ENCODE assay signal across 8 mouse cellular contexts in genomic region chr2:156420694-156421380, GRCm38 (mm10). TPM values are rescaled to one million over a fixed set of nuclear protein-coding genes. Genes with fewer than 3 reads are reported as not detected.
DNase-seq lines count a peak whose midpoint lies in the region; ATAC-seq and TF ChIP-seq lines count a peak whose summit lies in the region.

Gene Epb41l1 (plus strand): TSS chr2:156420909.

- peak within 1 kb of the TSS; percentile 68 for H3K4me3 ChIP-seq in intestine, embryonic 16.5 days (ENCODE audit: low read length)
- peak within 1 kb of the TSS; percentile 64 for H3K4me3 ChIP-seq in limb, embryonic 14.5 days (replicated peaks; ENCODE audit: low read length)
- peak within 1 kb of the TSS; percentile 77 for H3K4me3 ChIP-seq in midbrain, embryonic 13.5 days (replicated peaks)
- peak within 1 kb of the TSS; percentile 61 for H3K4me3 ChIP-seq in stomach, postnatal 0 days (ENCODE audit: low read depth, low read length)

- WGBS in intestine, embryonic 16.5 days: under 1% methylated on average over 63 of the region's 76 CpGs
- WGBS in limb, embryonic 14.5 days: 4% methylated on average over 54 of the region's 76 CpGs
- under 1% methylated on average over 70 of the region's 76 CpGs for WGBS in midbrain, embryonic 13.5 days
- WGBS in stomach, postnatal 0 days: under 1% methylated on average over 56 of the region's 76 CpGs

- peak within 1 kb of the TSS; percentile 98 for H3K4me2 ChIP-seq in intestine, embryonic 16.5 days (ENCODE audit: low read depth, low read length)
- peak within 1 kb of the TSS; percentile 95 for H3K4me2 ChIP-seq in limb, embryonic 14.5 days (replicated peaks; ENCODE audit: low read depth, low read length, severe bottlenecking)
- peak within 1 kb of the TSS; percentile 82 for H3K4me2 ChIP-seq in midbrain, embryonic 13.5 days (replicated peaks)
- H3K4me2 ChIP-seq in stomach, postnatal 0 days (replicated peaks; ENCODE audit: low read depth): peak within 1 kb of the TSS; percentile 80

- H3K9me3 ChIP-seq in intestine, embryonic 16.5 days (ENCODE audit: control insufficient read depth, low read length): no peaks in the 10 kb centered on the region
- no peaks in the 10 kb centered on the region for H3K9me3 ChIP-seq in limb, embryonic 14.5 days (ENCODE audit: control insufficient read depth, low read length)
- H3K9me3 ChIP-seq in midbrain, embryonic 13.5 days: no peaks in the 10 kb centered on the region
- no peaks in the 10 kb centered on the region for H3K9me3 ChIP-seq in stomach, postnatal 0 days (ENCODE audit: control insufficient read depth, low read length)

- no peak for TF ChIP-seq POLR2A in limb, embryonic 14.5 days (IDR thresholded peaks at IDR 0.05; ENCODE audit: borderline replicate concordance, extremely low read depth, insufficient read depth, insufficient read length)

- DNase-seq in layer of hippocampus, adult 18-20 months (ENCODE audit: low spot score in 2 of 2): peak; percentile 34 to 37
- DNase-seq in layer of hippocampus, adult 11-12 months (ENCODE audit: low spot score): no peak
- peak; percentile 68 to 78 for DNase-seq in cerebellum, postnatal 10 days
- DNase-seq in gastrocnemius, postnatal 36 days: peak; percentile 14 to 38
- no peak for DNase-seq in limb, embryonic 14.5 days (ENCODE audit: low spot score)
- DNase-seq in stomach, postnatal 0 days (ENCODE audit: low spot score): peak; percentile 80

- peak; percentile 57 for ATAC-seq in intestine, embryonic 16.5 days
- ATAC-seq in limb, embryonic 14.5 days (ENCODE audit: low FRiP score, low read depth): peak; percentile 69
- peak; percentile 68 for ATAC-seq in midbrain, embryonic 13.5 days
- ATAC-seq in stomach, postnatal 0 days (ENCODE audit: low FRiP score, low TSS enrichment): peak; percentile 65

- H3K27me3 ChIP-seq in intestine, embryonic 16.5 days (replicated peaks; ENCODE audit: control insufficient read depth, insufficient read depth, low read length): no peaks in the 10 kb centered on the region; the same call in 1 of the 2 replicates
- peaks cover 26% of the 10 kb centered on the region for H3K27me3 ChIP-seq in limb, embryonic 14.5 days (ENCODE audit: control insufficient read depth, insufficient read depth, low read length)
- peaks cover 39% of the 10 kb centered on the region for H3K27me3 ChIP-seq in midbrain, embryonic 13.5 days
- H3K27me3 ChIP-seq in stomach, postnatal 0 days (ENCODE audit: control insufficient read depth, insufficient read depth, low read length): 0 out of 2 replicates have a peak, but pooled peaks cover 2% of the 10 kb centered on the region

- no peak within 1 kb of the TSS for H3K27ac ChIP-seq in intestine, embryonic 16.5 days (ENCODE audit: low read length)
- 0 out of 2 replicates have a peak within 1 kb of the TSS, but pooled peaks have one; percentile 19 for H3K27ac ChIP-seq in limb, embryonic 14.5 days (replicated peaks; ENCODE audit: low read depth, low read length)
- peak within 1 kb of the TSS; percentile 92 for H3K27ac ChIP-seq in midbrain, embryonic 13.5 days
- peak within 1 kb of the TSS; percentile 26 for H3K27ac ChIP-seq in stomach, postnatal 0 days (replicated peaks)

- intact Hi-C loops in gastrocnemius, postnatal 36 days (cut with DNase I): loop anchor here (5.0 kb wide), 1 partner anchor 76 kb away; no protein-coding TSS in a partner anchor

- H3K4me1 ChIP-seq in intestine, embryonic 16.5 days (ENCODE audit: control insufficient read depth, insufficient read depth, low read length): peaks cover 18% of the 10 kb centered on the region
- 0 out of 2 replicates have a peak, but pooled peaks cover 10% of the 10 kb centered on the region for H3K4me1 ChIP-seq in limb, embryonic 14.5 days (ENCODE audit: control insufficient read depth, insufficient read depth, low read length)
- H3K4me1 ChIP-seq in midbrain, embryonic 13.5 days (replicated peaks): peaks cover 39% of the 10 kb centered on the region
- peaks cover 4% of the 10 kb centered on the region; the same call in 1 of the 2 replicates for H3K4me1 ChIP-seq in stomach, postnatal 0 days (replicated peaks; ENCODE audit: control insufficient read depth, insufficient read depth)

- H3K9ac ChIP-seq in intestine, embryonic 16.5 days (ENCODE audit: low read depth, low read length): peak within 1 kb of the TSS; percentile 74
- H3K9ac ChIP-seq in limb, embryonic 14.5 days (ENCODE audit: low read depth, low read length, severe bottlenecking): peak within 1 kb of the TSS; percentile 70
- H3K9ac ChIP-seq in midbrain, embryonic 13.5 days (replicated peaks): peak within 1 kb of the TSS; percentile 88
- H3K9ac ChIP-seq in stomach, postnatal 0 days (ENCODE audit: low read length): peak within 1 kb of the TSS; percentile 63

- TF ChIP-seq EP300 in stomach, postnatal 0 days (optimal IDR thresholded peaks at IDR 0.05): no peak

- H3K36me3 ChIP-seq in intestine, embryonic 16.5 days (ENCODE audit: control insufficient read depth, insufficient read depth, low read length): no peaks in the 10 kb centered on the region
- H3K36me3 ChIP-seq in limb, embryonic 14.5 days (ENCODE audit: control insufficient read depth, insufficient read depth, low read length): no peaks in the 10 kb centered on the region
- 0 out of 2 replicates have a peak, but pooled peaks cover 3% of the 10 kb centered on the region for H3K36me3 ChIP-seq in midbrain, embryonic 13.5 days
- no peaks in the 10 kb centered on the region for H3K36me3 ChIP-seq in stomach, postnatal 0 days (ENCODE audit: control insufficient read depth, insufficient read depth, low read length)

- peak; percentile 23; the same call in 1 of the 2 replicates for TF ChIP-seq CTCF in stomach, postnatal 0 days (IDR thresholded peaks at IDR 0.05; ENCODE audit: low read depth)

RNA-seq across cellular contexts. Expression of gene Epb41l1, which starts in this region (rescaled TPM):
- total RNA-seq in layer of hippocampus, adult 18-20 months (2021): 100 to 1,000 TPM; 338 to 343 TPM
- 1 to 10 TPM; 4.3 to 4.9 TPM for total RNA-seq in gastrocnemius, postnatal 36 days (2021)
- polyA plus RNA-seq in intestine, embryonic 16.5 days (2015; fragmentation: Nextera tagmentation; extraction: Ambion mirVana): 1.7 and 2.0 TPM in 2 replicates
- 37.0 and 37.2 TPM in 2 replicates for polyA plus RNA-seq in limb, embryonic 14.5 days (2012; rRNA removed)
- polyA plus RNA-seq in limb, embryonic 14.5 days (2014; fragmentation: Nextera tagmentation; extraction: Ambion mirVana): 5.0 and 5.8 TPM in 2 replicates
- 10.4 and 11.9 TPM in 2 replicates for polyA plus RNA-seq in midbrain, embryonic 13.5 days (2015; fragmentation: Nextera tagmentation; extraction: Ambion mirVana)
- 1.7 and 1.8 TPM in 2 replicates for polyA plus RNA-seq in stomach, postnatal 0 days (2015; fragmentation: Nextera tagmentation; extraction: Ambion mirVana)

Comparison
In these comparisons a context has a peak if more than half of its experiments do, and no peak if none do; other contexts are left out.
1. RNA of gene Epb41l1 (total RNA-seq): 338 to 343 TPM in layer of hippocampus, adult 18-20 months; 4.3 to 4.9 TPM in gastrocnemius, postnatal 36 days; every median in the first group is over 10 times any median in the second.
2. DNase-seq: peak in layer of hippocampus, adult 18-20 months (2 of 2), cerebellum, postnatal 10 days (2 of 2), gastrocnemius, postnatal 36 days (2 of 2) and stomach, postnatal 0 days (single experiment); none in layer of hippocampus, adult 11-12 months (single experiment) and limb, embryonic 14.5 days (single experiment).
3. Peak in every context shown above with its lines, with median percentiles within 50 percentile points of each other: ATAC-seq, H3K4me2 ChIP-seq, H3K4me3 ChIP-seq and H3K9ac ChIP-seq.